Mouse (Mus musculus) MEL (cell line): ENCODE results near the gene Fam192a.
A peak's percentile ranks its signal among the peaks of the same experiment; 100 is the strongest.

ENCODE experiments used
- BHLHE40 ChIP-seq: IDR thresholded peaks from 2 replicates; pipeline ENCODE4 v1.6.1; 2012; ENCODE audit warnings: low read depth, mild to moderate bottlenecking, inconsistent platforms, low read length, improper control_type of control experiment, borderline replicate concordance
- CHD2 ChIP-seq: IDR thresholded peaks from 2 replicates; pipeline ENCODE4 v1.6.1; 2011; ENCODE audit warnings: low read length, improper control_type of control experiment
- CTCF ChIP-seq, 3 experiments: IDR thresholded peaks in 2 of 3; conservative IDR thresholded peaks in 1 of 3; 2 replicates each; pipeline ENCODE4 v1.5.1; 2011 to 2012; ENCODE audit warnings: low read length in 3 of 3, low read depth in 2 of 3, mild to moderate bottlenecking in 2 of 3, improper control_type of control experiment in 1 of 3, inconsistent platforms in 1 of 3, mixed read lengths in 1 of 3, moderate library complexity in 1 of 3; ENCODE audit not compliant: control insufficient read depth in 1 of 3, insufficient read depth in 1 of 3, poor library complexity in 1 of 3, severe bottlenecking in 1 of 3
- E2F4 ChIP-seq: IDR thresholded peaks from 2 replicates; pipeline ENCODE4 v1.6.1; 2011; ENCODE audit warnings: low read depth, low read length, improper control_type of control experiment, borderline replicate concordance
- GABPA ChIP-seq: IDR thresholded peaks from 2 replicates; pipeline ENCODE4 v1.6.1; 2012; ENCODE audit warnings: low read depth, mild to moderate bottlenecking, inconsistent platforms, low read length, improper control_type of control experiment, moderate library complexity
- GATA1 ChIP-seq: IDR thresholded peaks from 2 replicates; pipeline ENCODE4 v1.6.1; 2011; ENCODE audit warnings: low read depth, low read length, improper control_type of control experiment
- HCFC1 ChIP-seq: IDR thresholded peaks from 2 replicates; pipeline ENCODE4 v1.6.1; 2012; ENCODE audit warnings: low read depth, mild to moderate bottlenecking, inconsistent platforms, low read length, improper control_type of control experiment, moderate library complexity
- JUND ChIP-seq: IDR thresholded peaks from 2 replicates; pipeline ENCODE4 v1.6.1; 2011; ENCODE audit warnings: low read depth, mild to moderate bottlenecking, improper control_type of control experiment, low read length
- MAZ ChIP-seq: IDR thresholded peaks from 2 replicates; pipeline ENCODE4 v1.6.1; 2012; ENCODE audit warnings: low read depth, mild to moderate bottlenecking, inconsistent platforms, low read length, improper control_type of control experiment
- POLR2A ChIP-seq, 2 experiments: IDR thresholded peaks; 2 replicates each; pipeline ENCODE4 v1.6.1; 2011 to 2012; ENCODE audit warnings: low read length in 2 of 2, mild to moderate bottlenecking in 2 of 2, control low read depth in 1 of 2, improper control_type of control experiment in 1 of 2, low read depth in 1 of 2, moderate library complexity in 1 of 2; ENCODE audit not compliant: control insufficient read depth in 1 of 2, insufficient read depth in 1 of 2, poor library complexity in 1 of 2
- POLR2AphosphoS2 ChIP-seq: IDR thresholded peaks from 2 replicates; pipeline ENCODE4 v1.6.1; 2011; ENCODE audit warnings: low read length, improper control_type of control experiment
- SMC3 ChIP-seq: IDR thresholded peaks from 2 replicates; pipeline ENCODE4 v1.6.1; 2011; ENCODE audit warnings: low read depth, low read length, improper control_type of control experiment
- USF2 ChIP-seq, 2 experiments: IDR thresholded peaks; 2 replicates each; pipeline ENCODE4 v1.6.1; 2011 to 2012; ENCODE audit warnings: improper control_type of control experiment in 2 of 2, low read length in 2 of 2, borderline replicate concordance in 1 of 2, inconsistent platforms in 1 of 2, low read depth in 1 of 2, mild to moderate bottlenecking in 1 of 2; ENCODE audit not compliant: insufficient read depth in 1 of 2
- ZNF384 ChIP-seq: IDR thresholded peaks from 2 replicates; pipeline ENCODE4 v1.6.1; 2012; ENCODE audit warnings: low read depth, mild to moderate bottlenecking, inconsistent platforms, low read length, improper control_type of control experiment

GRCm38 (mm10) chr8:94624885-94625284 is 23.1 kb upstream of the Fam192a start:
- TF ChIP-seq POLR2A (IDR thresholded peaks at IDR 0.05; ENCODE audit: control insufficient read depth in 1 of 2, insufficient read depth in 1 of 2, low read depth in 1 of 2, low read length in 2 of 2, poor library complexity in 1 of 2), result no peak
- TF ChIP-seq CHD2, result no peak
- TF ChIP-seq POLR2AphosphoS2, result no peak
- no peak for TF ChIP-seq E2F4
- no peak for TF ChIP-seq CTCF (IDR thresholded peaks at IDR 0.05 in 2 of 3, conservative IDR thresholded peaks at IDR 0.05 in 1 of 3; ENCODE audit: control insufficient read depth in 1 of 3, insufficient read depth in 1 of 3, low read depth in 2 of 3, low read length in 3 of 3, poor library complexity in 1 of 3, severe bottlenecking in 1 of 3)
- TF ChIP-seq SMC3, result no peak
- peak; percentile 53 for TF ChIP-seq GATA1
- no peak for TF ChIP-seq GABPA
- TF ChIP-seq JUND, result no peak
- TF ChIP-seq ZNF384, result no peak
- no peak for TF ChIP-seq USF2 (IDR thresholded peaks at IDR 0.05; ENCODE audit: borderline replicate concordance in 1 of 2, insufficient read depth in 1 of 2, low read depth in 1 of 2, low read length in 2 of 2)
- no peak for TF ChIP-seq BHLHE40
- TF ChIP-seq HCFC1, result no peak
- no peak for TF ChIP-seq MAZ
